Mouse (Mus musculus) adrenal gland, adult 2 months (tissue): ENCODE data around the gene Olfr1262. TPM values are rescaled to one million over a fixed set of nuclear protein-coding genes. Genes with fewer than 3 reads are reported as not detected.

Experiments used
- DNase-seq: peaks from one replicate; pipeline ENCODE4 v3.0.0; 2021
- long read RNA-seq: library from polyadenylated mRNA; stranded (forward); transcript quantifications from one replicate; pipeline ENCODE4 v2.0.0, GENCODE M21; 2021
- polyA plus RNA-seq: library from polyadenylated mRNA; depleted of rRNA; stranded (reverse); fragments of >200 nt; gene quantifications from 2 replicates; pipeline ENCODE4 v1.2.3, GENCODE M21; 2012; rRNA removed
- total RNA-seq, 2 experiments: library from RNA; stranded (reverse); gene quantifications; 2 replicates each; pipeline ENCODE4 v1.2.3; 2021

The Olfr1262 gene
- total RNA-seq (not detected), polyA plus RNA-seq (not detected in 2 replicates)
- long read RNA-seq = 0 reads

DNA sequence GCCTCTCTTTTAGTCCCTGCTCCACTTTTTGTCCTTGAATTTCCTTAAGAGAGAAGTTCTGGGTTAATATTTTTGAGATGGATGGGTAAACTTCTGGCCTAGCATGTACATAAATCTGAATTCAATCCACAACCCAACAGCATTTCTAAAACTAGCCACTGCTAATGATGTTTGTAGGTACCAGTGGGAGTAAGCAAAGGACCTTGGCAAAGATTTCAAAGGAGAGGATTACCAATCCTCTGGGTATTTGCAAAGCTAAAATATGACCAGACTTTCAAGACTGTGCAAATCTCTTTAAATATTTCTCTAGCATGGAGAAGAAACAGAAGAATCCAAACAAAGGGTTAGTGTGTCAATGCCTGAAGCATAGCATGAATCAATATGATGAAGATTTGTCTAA, at the start of gene Olfr1262:
Gene Olfr1262, plus strand, starts transcription at position 301 of the 400 bp plus-strand sequence.
- no peak for DNase-seq

GRCm38 (mm10) chr2:89974184-89974583, 25.8 kb upstream of the Olfr1262 start, which contains the start of gene Olfr1260:
Gene Olfr1260, plus strand, starts transcription at chr2:89974340.
- no peak for DNase-seq

DNA sequence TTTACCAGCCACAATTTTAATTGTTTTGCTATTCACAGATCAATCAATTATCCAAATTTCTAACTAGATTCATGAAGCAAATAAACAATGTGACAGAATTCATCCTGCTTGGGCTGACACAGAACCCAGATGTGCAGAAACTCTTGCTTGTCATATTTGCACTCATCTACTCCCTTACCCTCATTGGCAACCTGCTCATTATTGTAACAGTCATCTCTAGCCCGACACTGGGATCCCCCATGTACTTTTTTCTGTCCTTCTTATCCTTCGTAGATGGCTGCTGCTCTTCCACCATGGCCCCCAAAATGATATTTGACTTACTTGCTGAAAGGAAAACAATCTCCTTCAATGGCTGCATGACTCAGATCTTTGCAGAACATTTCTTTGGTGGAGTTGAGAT, 22.2 kb upstream of the Olfr1262 start:
- DNase-seq = no peak

GRCm38 (mm10) chr2:89990921-89991320, 9.0 kb upstream of the Olfr1262 start, which contains the start of gene Olfr1261:
Gene Olfr1261, plus strand, starts transcription at chr2:89991221.
- DNase-seq = no peak

GRCm38 (mm10) chr2:90011831-90012230, 11.9 kb downstream of the Olfr1262 start, which contains the start of gene Olfr1263:
Gene Olfr1263, plus strand, starts transcription at chr2:90012131.
- DNase-seq = no peak

DNA sequence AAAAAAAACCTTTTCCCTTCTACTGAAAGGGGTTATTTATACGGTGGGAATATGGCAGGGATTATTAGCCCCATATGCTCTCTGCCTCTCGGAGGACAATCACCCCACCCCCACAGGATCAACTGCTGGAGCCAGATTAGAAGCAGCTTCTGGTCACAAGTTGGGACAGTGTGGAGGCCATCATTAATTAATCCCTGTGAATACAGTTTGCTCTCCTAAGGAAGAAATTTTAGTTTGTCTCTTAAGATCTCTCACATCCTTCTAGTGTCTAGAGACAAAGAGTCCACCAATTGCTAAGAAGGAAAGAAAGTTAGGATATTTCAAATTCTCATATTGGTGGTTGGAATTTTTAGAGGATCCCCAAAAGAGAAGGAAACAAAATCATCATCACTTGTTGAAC, 25.5 kb downstream of the Olfr1262 start, which contains the start of gene Olfr1264:
Gene Olfr1264, minus strand, starts transcription at position 101 of the 400 bp plus-strand sequence.
- no peak for DNase-seq

GRCm38 (mm10) chr2:90035037-90035436, 35.1 kb downstream of the Olfr1262 start, which contains the start of gene Olfr1265:
Gene Olfr1265, plus strand, starts transcription at chr2:90035337.
- no peak for DNase-seq

Other genes with a start within 250 kb of the Olfr1262 start
- not detected for gene Olfr1253, start 243.1 kb upstream of the Olfr1262 start, total RNA-seq
- gene Olfr1253, start 243.1 kb upstream of the Olfr1262 start, polyA plus RNA-seq = not detected in 2 replicates
- not detected for gene Olfr1254, start 206.5 kb upstream of the Olfr1262 start, total RNA-seq
- gene Olfr1254, start 206.5 kb upstream of the Olfr1262 start, polyA plus RNA-seq = not detected in 2 replicates
- gene Olfr1255, start 188.1 kb upstream of the Olfr1262 start, total RNA-seq = not detected
- gene Olfr1255, start 188.1 kb upstream of the Olfr1262 start, polyA plus RNA-seq = not detected in 2 replicates
- gene Olfr1256, start 158.6 kb upstream of the Olfr1262 start, total RNA-seq = not detected
- gene Olfr1256, start 158.6 kb upstream of the Olfr1262 start, polyA plus RNA-seq = not detected in 2 replicates
- not detected for gene Olfr48, start 151.9 kb upstream of the Olfr1262 start, total RNA-seq
- not detected in 2 replicates for gene Olfr48, start 151.9 kb upstream of the Olfr1262 start, polyA plus RNA-seq
- gene Olfr1257, start 121.7 kb upstream of the Olfr1262 start, total RNA-seq = not detected
- gene Olfr1257, start 121.7 kb upstream of the Olfr1262 start, polyA plus RNA-seq = not detected in 2 replicates
- not detected for gene Olfr1258, start 72.8 kb upstream of the Olfr1262 start, total RNA-seq
- gene Olfr1258, start 72.8 kb upstream of the Olfr1262 start, polyA plus RNA-seq = not detected in 2 replicates
- gene Olfr1259, start 51.5 kb upstream of the Olfr1262 start, total RNA-seq = not detected
- not detected in 2 replicates for gene Olfr1259, start 51.5 kb upstream of the Olfr1262 start, polyA plus RNA-seq
- not detected for gene Olfr1260, start 25.8 kb upstream of the Olfr1262 start, total RNA-seq
- gene Olfr1260, start 25.8 kb upstream of the Olfr1262 start, polyA plus RNA-seq = not detected in 2 replicates
- not detected for gene Olfr1261, start 8.9 kb upstream of the Olfr1262 start, total RNA-seq
- gene Olfr1261, start 8.9 kb upstream of the Olfr1262 start, polyA plus RNA-seq = not detected in 2 replicates
- not detected for gene Olfr1263, start 12.0 kb downstream of the Olfr1262 start, total RNA-seq
- gene Olfr1263, start 12.0 kb downstream of the Olfr1262 start, polyA plus RNA-seq = not detected in 2 replicates
- not detected for gene Olfr1264, start 25.4 kb downstream of the Olfr1262 start, total RNA-seq
- gene Olfr1264, start 25.4 kb downstream of the Olfr1262 start, polyA plus RNA-seq = not detected in 2 replicates
- not detected for gene Olfr1265, start 35.2 kb downstream of the Olfr1262 start, total RNA-seq
- gene Olfr1265, start 35.2 kb downstream of the Olfr1262 start, polyA plus RNA-seq = not detected in 2 replicates
- gene Olfr140, start 63.4 kb downstream of the Olfr1262 start, total RNA-seq = not detected
- not detected in 2 replicates for gene Olfr140, start 63.4 kb downstream of the Olfr1262 start, polyA plus RNA-seq
- gene Olfr1269, start 121.3 kb downstream of the Olfr1262 start, total RNA-seq = not detected
- gene Olfr1269, start 121.3 kb downstream of the Olfr1262 start, polyA plus RNA-seq = not detected in 2 replicates
- not detected for gene Olfr32, start 142.2 kb downstream of the Olfr1262 start, total RNA-seq
- not detected in 2 replicates for gene Olfr32, start 142.2 kb downstream of the Olfr1262 start, polyA plus RNA-seq
- gene Olfr1270, start 152.9 kb downstream of the Olfr1262 start, total RNA-seq = not detected
- not detected in 2 replicates for gene Olfr1270, start 152.9 kb downstream of the Olfr1262 start, polyA plus RNA-seq
- not detected for gene Olfr1506, start 224.3 kb downstream of the Olfr1262 start, total RNA-seq
- not detected in 2 replicates for gene Olfr1506, start 224.3 kb downstream of the Olfr1262 start, polyA plus RNA-seq